Mouse (Mus musculus): ENCODE measurements at regions not wholly inside any gene's neighbourhood (a gene's known extent, or its start where the extent isn't known, plus 50 kb on each side); places are given as distances from the start of the nearest gene placed in this dataset.
"Not testable (repeated sequence)": the region's sequence is repeated elsewhere in the genome, so short reads cannot be mapped to it uniquely, and the experiment has no call there.

DNA sequence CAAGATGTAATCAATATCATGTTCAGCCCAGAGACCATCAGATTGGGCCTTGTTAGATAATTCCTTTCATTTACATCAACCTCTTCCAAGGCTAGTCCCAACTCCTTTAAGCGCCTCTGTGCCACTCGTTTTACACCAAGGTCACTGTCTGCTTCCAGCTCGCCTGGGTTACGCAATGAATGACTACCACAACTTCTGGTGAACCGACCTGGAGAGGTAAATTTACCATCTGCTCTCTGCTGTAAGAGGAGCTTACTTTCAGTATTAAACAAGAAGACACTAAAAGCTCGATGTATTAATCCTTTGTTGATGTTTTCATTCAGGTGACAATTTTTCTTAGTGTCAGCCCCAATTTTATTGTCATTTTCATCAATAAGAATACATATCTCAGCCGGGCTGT is 51.7 kb upstream of the Fam174b start:
- in situ Hi-C loops (cut with MboI; ENCODE audit: unreplicated experiment in 2 of 2), result no loop called here

DNA sequence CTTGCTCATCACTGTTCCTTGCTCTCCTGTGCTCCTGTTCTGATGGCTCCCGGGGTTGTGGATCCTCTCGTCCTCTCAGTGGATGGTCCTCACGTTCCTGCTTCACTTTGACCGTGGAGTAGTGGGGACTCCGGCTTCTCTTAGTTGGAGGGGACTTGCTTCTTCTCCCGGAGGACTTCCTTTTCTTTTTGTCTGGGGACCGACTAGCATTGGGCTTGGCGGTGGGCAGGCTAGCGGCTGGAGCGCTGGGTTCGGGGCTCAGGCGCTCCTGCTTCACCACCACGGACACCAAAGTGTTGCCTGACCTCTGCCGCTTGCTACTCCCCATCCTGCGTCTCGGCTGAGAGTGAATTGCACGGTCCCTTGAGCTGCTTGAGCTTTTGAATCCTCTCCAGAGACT is 53.9 kb upstream of the Fam174b start:
- in situ Hi-C loops (cut with MboI; ENCODE audit: unreplicated experiment in 2 of 2), result not testable (repeated sequence)

DNA sequence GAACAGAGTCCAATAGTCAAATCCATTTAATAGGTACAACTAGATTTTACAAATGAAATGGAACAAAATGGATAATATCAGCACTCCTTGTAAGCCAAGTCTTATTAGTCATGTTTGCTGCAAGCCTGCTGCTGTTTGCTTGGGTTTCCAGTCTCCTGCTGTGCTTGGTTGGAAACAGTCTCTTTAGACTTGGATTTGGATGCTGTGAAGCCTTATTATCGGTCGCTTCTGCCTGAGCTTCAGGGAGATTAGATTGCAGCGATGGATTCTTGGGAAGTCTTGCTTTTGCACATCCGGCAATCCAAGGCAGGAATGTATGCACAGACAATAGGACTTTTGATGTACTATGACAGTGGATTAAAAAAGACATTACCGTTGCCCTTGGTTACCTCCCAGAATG is 57.3 kb upstream of the Fam174b start:
- in situ Hi-C loops (cut with MboI; ENCODE audit: unreplicated experiment in 2 of 2), result no loop called here

DNA sequence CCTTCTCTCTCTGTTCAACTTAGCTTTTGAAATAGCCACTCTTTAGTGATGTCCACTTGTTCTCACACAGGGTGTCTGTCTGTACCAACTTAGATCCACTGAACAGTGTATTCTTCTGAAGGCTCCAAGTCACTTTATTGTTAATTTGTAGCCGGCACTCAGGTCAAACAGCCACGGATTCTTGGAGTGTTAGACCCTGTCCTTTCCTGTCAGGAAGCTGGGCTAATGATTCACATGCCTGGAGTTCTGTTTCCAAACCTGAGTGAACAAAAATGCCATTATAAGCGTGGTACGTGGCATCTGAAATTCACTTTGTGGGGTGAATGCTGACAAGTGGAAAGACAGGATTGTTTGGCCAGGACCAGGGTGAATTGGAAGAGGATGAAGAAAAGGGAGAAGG is 69.5 kb upstream of the Fam174b start:
- in situ Hi-C loops (cut with MboI; ENCODE audit: unreplicated experiment in 2 of 2), result loop anchor here in 1 of 2 experiments (25.0 kb wide), 1 partner anchor 1433 kb away; no protein-coding TSS in a partner anchor

DNA sequence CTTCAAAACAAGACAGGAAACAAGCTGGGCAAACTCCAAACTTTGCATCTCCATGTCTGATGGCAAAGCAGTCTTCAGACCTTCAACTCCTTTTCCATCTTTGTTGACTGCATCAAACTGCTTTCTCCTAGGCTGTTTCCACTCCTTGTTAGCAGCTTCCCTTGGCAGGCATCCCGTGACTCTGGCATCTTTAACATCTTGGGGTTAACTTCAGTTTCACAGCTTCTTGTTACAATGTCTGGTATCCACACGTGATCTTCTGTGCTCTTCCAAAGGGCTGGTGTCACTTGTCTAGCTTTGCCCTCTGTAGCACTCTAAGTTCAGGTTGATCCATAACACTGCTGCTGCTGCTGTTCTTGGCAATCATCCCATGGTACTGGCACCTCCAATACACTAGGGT is 71.3 kb upstream of the Fam174b start:
- in situ Hi-C loops (cut with MboI; ENCODE audit: unreplicated experiment in 2 of 2), result loop anchor here in 1 of 2 experiments (25.0 kb wide), 1 partner anchor 1431 kb away; no protein-coding TSS in a partner anchor

DNA sequence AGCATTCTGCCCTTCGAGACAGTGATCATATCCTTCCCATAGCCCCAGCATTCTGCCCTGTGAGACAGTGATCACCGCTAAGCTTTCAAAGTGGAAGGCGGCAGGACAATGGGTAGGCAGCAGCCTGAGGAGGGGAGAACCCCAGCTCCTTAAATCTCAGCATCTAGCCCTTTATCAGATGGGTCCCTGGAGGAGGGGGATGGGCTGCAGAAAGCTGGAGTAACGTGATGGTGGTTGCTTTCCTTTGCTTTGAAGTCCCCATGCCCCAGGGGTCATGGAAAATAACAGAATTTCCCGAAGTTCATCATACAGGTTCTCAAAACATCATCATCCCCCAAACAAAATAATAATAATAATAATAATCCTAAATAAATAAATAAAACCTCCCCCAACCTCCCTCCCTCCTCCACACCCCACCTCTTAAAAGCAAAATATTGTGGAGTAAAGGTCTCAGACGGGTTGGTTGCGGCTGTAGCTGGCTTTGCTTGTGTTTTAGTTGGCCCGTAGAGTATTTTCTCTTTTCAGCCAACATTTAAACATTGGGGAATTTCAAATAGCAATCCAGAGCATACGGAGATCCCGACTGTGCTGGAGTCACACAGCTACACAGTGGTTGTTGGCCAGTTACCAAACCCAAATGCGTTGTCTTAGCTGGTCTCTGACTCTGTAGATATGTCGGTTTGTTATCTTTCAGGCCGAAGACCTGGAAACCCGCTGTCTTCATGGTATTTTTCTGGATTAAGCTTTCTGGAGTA is 73.0 kb upstream of the Fam174b start:
- in situ Hi-C loops (cut with MboI; ENCODE audit: unreplicated experiment in 2 of 2), result loop anchor here in 1 of 2 experiments (25.0 kb wide), 1 partner anchor 1430 kb away; no protein-coding TSS in a partner anchor

DNA sequence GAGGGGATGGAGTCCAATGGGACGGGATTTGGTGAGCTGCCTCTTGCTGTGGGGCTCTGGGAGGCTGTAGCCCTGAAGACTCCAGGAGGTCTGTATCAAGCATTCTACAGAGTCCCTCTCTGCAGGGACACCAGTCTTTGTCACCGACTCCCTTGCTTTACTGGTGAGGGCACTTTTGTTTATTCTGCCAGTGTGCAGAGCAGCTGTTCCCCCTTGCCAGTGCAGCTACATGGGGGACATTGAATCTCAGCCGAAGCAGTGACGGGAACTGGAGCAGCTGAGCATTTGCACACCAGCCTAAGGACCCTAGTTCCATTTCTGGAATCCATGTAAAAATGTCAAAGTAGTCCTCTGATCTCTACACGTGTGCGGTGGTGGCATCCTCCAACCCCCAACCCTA is 75.1 kb upstream of the Fam174b start:
- in situ Hi-C loops (cut with MboI; ENCODE audit: unreplicated experiment in 2 of 2), result loop anchor here (5.0 to 25.0 kb wide), 3 partner anchors 692 to 1442 kb away; no protein-coding TSS in a partner anchor

DNA sequence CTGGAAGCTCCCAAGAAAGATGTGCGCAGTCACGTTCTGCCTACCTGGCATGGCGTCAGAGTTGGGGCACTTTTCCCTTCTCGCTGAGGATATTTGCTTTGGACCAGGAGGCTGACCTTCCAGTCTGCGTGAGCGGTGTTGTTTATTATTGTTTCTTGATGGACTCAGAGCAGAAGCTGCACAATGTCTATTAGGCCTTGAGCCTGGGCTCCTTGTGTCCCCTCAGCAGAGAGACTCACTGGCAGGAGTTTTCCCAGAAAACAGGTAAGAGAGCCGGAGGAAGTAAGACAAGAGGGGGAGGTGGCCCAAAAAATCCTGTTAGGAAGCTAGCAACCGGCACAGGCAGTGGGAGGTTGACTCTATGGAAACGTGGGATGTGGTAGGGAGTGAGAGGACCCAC is 77.6 kb upstream of the Fam174b start:
- in situ Hi-C loops (cut with MboI; ENCODE audit: unreplicated experiment in 2 of 2), result loop anchor here (5.0 to 25.0 kb wide), 3 partner anchors 695 to 1445 kb away; no protein-coding TSS in a partner anchor

DNA sequence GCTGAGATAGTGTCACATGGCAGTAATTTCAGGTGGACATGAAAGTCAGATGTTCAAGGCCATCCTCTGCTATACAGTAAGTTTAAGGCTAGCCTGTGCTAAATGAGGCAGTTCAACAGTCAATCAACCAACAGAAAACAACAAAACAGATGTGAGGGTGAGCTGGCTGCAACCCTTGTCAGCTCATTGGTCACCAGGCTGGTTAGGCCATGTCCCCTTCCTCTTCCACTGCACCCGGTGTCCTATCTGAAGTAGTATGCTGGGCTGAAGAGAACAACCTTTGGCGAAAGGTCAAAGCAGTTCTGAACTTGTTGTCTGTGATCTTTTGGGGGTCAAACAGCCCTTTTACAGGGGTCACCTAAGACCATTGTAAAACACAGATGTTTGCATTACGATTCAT is 78.2 kb upstream of the Fam174b start:
- in situ Hi-C loops (cut with MboI; ENCODE audit: unreplicated experiment in 2 of 2), result loop anchor here (5.0 to 25.0 kb wide), 3 partner anchors 695 to 1445 kb away; no protein-coding TSS in a partner anchor

DNA sequence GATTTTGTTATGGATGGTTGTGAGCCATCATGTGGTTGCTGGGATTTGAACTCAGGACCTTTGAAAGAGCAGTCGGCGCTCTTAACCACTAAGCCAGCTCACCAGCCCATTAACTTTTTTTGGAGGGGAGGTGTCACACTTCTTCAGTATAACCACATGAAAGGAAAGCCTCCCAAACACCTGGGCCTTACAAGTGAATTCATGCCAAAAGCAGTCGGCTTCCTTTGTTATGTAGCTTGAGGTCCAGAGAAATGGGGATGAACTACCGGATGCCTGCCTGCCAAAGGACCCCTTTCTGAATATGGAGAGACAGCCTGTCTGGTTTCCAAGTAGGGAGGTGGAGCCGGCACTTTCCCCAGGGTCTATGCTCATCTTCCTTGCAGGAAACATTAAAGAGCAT is 80.6 kb upstream of the Fam174b start:
- in situ Hi-C loops (cut with MboI; ENCODE audit: unreplicated experiment in 2 of 2), result loop anchor here (10.0 to 25.0 kb wide), 4 partner anchors 1255 to 1445 kb away; no protein-coding TSS in a partner anchor

DNA sequence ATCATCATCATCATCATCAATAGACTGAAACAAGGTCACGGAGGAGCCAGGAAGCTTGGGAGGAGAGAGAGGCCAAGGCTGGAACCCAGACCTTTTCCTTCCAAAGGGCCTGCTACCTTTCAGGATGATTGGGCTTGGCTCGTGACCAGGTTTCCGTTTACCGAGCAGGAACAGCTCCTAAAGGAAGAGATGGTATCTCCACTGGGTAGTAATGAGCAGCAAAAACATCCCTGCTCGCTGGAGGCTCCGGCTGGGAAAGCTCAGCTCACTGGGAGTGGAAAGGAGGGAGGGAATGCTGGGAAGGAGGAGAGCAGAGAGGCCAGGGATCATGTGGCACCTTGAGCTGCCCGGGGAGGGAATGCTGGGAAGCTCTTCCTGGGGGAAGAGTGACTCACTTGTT is 82.8 kb upstream of the Fam174b start:
- in situ Hi-C loops (cut with MboI; ENCODE audit: unreplicated experiment in 2 of 2), result loop anchor here (10.0 to 25.0 kb wide), 4 partner anchors 1252 to 1448 kb away; no protein-coding TSS in a partner anchor

DNA sequence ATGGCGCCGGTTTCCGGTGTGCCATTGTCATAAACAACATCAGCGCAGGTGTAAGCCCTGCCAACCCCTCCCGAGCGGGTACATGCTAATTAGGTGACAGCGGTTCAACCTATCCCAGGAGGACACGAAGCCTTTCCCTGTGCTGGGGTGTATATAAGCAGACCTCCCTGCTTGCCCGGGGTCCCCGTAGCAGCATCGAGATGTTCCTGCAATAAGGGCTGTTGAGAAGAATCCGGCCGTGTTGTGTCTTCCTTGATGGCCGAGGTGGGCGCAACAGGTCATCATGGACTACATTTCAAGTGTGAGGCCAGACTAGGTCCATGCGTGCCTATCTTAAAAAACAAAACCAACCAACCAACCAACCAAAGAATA is 83.7 kb upstream of the Fam174b start:
- in situ Hi-C loops (cut with MboI; ENCODE audit: unreplicated experiment in 2 of 2), result loop anchor here (10.0 to 25.0 kb wide), 4 partner anchors 1252 to 1448 kb away; no protein-coding TSS in a partner anchor

DNA sequence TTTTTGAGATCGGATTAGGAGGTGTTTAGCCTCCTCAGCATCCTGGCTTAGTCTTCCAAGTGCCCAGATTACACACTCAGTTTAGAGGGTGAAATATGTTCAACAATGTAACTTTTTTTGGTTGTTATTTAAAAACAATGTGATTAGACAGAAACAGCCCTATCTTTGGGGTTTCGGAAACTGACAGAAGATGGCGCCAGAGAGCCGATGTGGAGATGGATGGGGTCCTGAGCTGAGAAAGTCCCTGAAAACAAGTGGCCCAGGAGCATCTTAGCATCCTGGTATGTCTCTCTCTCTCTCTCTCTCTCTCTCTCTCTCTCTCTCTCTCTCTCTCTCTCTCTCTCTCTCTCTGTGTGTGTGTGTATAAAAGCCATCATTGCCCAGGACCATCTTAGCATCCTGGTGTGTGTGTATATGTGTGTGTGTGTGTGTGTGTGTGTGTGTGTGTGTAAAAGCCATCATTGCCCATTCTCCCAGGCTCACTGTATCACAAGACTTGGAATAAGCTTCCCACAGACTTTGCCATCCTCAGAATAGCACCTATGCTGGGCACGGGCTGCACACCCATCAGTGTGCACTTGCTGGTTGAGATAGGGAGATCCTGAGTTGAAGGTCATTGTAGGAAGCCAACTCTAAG is 84.2 kb upstream of the Fam174b start:
- in situ Hi-C loops (cut with MboI; ENCODE audit: unreplicated experiment in 2 of 2), result loop anchor here (10.0 to 25.0 kb wide), 4 partner anchors 1251 to 1449 kb away; no protein-coding TSS in a partner anchor

DNA sequence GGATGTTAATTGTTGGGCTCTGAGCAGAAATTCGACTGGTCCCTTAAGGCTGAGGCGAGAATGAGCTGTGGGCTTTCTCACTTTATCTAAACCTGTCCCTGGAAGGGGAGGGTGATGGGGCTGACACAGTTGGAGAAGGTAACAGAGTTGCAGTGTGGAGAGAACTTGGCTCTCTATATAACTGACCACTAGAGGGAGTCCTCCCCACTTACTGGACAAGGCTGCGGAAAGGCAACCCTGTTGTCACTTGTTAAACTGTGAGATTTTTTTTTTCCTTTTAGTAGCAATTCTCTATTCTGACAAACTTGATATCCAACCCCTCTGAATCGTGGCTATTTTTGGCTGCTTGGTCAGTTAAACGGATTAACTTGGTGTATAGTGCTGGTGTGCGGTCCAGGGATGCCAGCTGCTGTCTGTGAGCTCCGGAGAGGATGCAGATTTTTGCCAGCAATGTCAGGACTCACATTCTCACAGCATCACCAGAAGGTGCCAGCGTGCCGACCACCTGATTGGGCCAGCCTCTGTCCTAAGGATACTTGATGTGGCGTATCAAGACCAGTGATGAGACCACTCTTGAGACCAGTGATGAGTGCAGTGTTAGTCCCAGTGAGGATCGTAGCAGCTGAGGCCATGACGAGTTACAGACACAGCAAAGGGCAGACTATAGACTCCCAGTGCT is 85.8 kb upstream of the Fam174b start:
- in situ Hi-C loops (cut with MboI; ENCODE audit: unreplicated experiment in 2 of 2), result loop anchor here (5.0 to 25.0 kb wide), 5 partner anchors 703 to 1450 kb away; no protein-coding TSS in a partner anchor

DNA sequence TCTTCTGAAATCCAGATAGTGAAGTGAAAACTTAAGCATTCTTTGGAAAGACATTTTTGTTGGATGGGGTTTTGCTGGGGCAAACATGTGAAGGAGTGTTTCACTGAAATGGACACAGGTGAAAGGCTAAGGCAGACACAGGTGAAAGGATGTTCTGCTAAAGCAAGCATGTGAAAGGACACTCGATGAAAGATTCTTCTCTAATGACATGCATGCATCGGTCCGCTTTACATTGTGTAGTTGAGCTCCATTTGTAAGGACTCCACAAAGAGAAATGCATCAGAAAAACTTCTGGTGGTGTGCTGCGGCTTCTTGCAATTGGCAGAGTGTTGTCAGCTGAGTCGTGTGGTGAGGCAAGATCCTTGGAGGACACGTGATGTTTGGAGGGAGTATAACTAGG is 89.2 kb upstream of the Fam174b start:
- in situ Hi-C loops (cut with MboI; ENCODE audit: unreplicated experiment in 2 of 2), result loop anchor here (5.0 to 25.0 kb wide), 5 partner anchors 706 to 1454 kb away; no protein-coding TSS in a partner anchor

DNA sequence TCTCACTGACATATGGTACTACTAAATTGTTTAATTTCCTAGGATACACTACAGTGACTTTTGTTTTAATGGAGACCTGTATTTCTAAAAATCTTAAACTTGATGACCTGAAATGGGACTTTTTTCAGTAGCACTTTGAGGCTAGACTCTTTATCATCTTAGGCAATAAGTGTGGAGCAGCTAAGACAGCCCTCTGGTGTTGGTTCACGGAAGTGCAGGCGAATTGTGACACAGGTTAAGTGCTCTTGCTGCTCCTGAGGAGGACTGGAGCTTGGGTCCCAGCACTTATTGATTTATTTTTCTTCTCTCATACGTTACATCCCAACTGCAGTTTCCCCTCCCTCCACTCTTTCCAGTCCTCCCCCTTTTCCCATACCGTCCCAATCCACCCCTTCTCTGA is 92.1 kb upstream of the Fam174b start:
- in situ Hi-C loops (cut with MboI; ENCODE audit: unreplicated experiment in 2 of 2), result loop anchor here in 1 of 2 experiments (5.0 kb wide), 1 partner anchor 1246 kb away; no protein-coding TSS in a partner anchor

DNA sequence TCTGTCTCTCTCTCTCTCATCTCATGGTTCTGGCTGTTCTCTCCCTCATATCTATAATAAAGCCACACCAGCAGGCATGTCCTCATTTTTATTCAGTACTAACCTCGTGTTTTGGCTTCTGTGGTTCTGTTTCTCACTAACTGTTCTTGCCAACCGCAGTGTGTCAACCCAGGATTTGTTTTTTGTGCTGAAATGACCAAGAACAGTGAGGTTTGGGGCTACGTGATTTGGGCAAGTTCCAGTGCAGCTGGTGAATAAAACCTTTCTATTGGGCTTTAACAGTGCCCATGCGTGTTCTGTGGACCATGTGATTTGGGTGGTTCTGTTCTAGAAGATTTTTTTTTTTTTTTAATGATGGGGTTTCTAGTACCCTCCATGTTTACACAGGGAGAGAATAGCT is 93.0 kb upstream of the Fam174b start:
- in situ Hi-C loops (cut with MboI; ENCODE audit: unreplicated experiment in 2 of 2), result loop anchor here in 1 of 2 experiments (5.0 kb wide), 1 partner anchor 1245 kb away; no protein-coding TSS in a partner anchor

DNA sequence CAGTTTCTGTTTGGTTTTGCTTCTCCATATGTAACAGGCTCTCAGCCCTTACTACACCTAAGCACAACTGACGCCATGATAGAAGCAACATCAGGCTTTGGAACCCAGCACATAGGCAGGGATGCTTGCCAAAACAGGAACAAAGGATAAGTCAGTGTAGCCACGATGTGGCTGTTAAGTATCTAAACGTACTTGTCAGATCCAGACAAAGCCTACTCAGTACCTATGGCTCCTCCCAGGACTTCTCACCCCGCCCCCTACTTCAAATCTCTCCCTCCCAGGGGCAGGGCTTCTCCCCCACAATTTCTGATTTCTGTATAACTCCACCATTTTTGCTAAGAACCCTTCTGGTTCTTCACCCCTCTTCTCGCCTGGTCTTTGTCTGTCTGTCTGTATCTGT is 93.4 kb upstream of the Fam174b start:
- in situ Hi-C loops (cut with MboI; ENCODE audit: unreplicated experiment in 2 of 2), result loop anchor here in 1 of 2 experiments (5.0 kb wide), 1 partner anchor 1244 kb away; no protein-coding TSS in a partner anchor

DNA sequence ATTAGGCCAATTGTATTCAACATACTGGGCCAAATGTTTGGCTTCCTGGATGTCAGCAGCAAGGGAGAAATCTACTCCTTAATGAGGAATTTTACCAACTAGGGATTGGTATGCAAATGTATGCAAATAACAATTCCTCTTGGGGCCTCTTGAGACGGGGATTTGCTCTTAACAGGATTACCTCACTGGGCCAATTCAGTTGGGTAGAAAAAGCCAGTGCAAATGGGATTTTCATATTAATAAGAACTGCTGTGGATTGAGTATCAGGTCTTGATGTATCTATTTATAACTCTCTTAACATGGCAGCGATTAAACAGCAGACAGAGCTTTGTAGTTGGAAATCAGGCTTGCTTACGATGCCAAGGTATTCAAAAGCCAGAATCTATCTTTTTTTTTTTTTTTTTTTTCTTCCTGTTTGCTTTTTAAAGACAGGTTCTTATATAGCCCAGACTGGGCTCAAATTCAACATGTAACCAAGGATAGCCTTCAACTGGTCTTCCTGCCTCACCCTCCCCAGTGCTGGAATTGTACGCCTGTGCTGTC is 95.7 kb upstream of the Fam174b start:
- in situ Hi-C loops (cut with MboI; ENCODE audit: unreplicated experiment in 2 of 2), result no loop called here

DNA sequence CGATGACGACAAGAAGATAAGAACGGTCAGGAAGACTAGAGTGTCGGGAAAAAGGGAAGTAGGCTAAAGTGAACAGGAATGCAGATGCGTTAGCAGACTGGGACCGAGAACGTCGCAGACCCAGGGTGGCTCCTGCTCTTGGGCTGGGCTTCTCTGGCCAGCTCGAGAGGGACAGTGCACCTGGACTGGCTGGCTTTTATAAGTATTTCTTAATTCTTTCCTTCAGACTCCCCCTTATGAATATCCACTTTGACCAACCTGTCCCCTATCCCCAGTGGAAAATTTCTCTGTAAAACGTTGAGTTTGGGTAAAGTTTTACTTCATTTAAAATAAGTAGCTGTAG is 96.1 kb upstream of the Fam174b start:
- in situ Hi-C loops (cut with MboI; ENCODE audit: unreplicated experiment in 2 of 2), result no loop called here

Measured in v-Abl transformed pro-B cells (cell line).